ENCODE assay signal across 8 mouse cellular contexts in genomic region chr4:97868938-97869440, GRCm38 (mm10).
A peak's percentile ranks its signal among the peaks of the same experiment; 100 is the strongest.
DNase-seq lines count a peak whose midpoint lies in the region; ATAC-seq and TF ChIP-seq lines count a peak whose summit lies in the region.

No protein-coding gene starts in this region.

- intact Hi-C loops in heart, postnatal 25 days (cut with DNase I), result loop anchor here (2.0 to 5.0 kb wide), 3 partner anchors 94 to 238 kb away; no protein-coding TSS in a partner anchor

- peak; percentile 80 for ATAC-seq in Patski

- peak; percentile 85 for DNase-seq in Patski (ENCODE audit: low read depth, low spot score)
- DNase-seq in cerebellum, adult 11 months, result peak; percentile 97
- DNase-seq in frontal cortex, adult 2 months (ENCODE audit: extremely low spot score in 1 of 2, low spot score in 1 of 2), result peak; percentile 92 to 98
- DNase-seq in heart, postnatal 25 days (ENCODE audit: low spot score), result peak; percentile 94
- DNase-seq in layer of hippocampus, adult 9-10 months (ENCODE audit: low spot score), result peak; percentile 92
- peak; percentile 97 for DNase-seq in lung, adult 2 months
- DNase-seq in right cerebral cortex, postnatal 14 days, result peak; percentile 98
- no peak for DNase-seq in T-cell, adult 2 months (ENCODE audit: low spot score)

- peak; percentile 78; the same call in 1 of the 2 replicates for TF ChIP-seq POLR2A in lung, adult 2 months (IDR thresholded peaks at IDR 0.05; ENCODE audit: borderline replicate concordance, extremely low read depth, low read depth, low read length)

- WGBS in lung, adult 2 months, result 14% methylated on average over 27 of the region's 27 CpGs

- in situ Hi-C loops in Patski (cut with MboI; ENCODE audit: low pct_unique_long_range_greater_than_20kb), result no loop called here

- CTCF ChIA-PET in Patski (lab: Charles Lee), result interaction anchor here (0.8 to 1.5 kb wide), 3 partner anchors 18 to 92 kb away, joined by 3 to 4 read pairs (median 3); no protein-coding TSS in a partner anchor

- no peaks in the 10 kb centered on the region for H3K27me3 ChIP-seq in Patski

- peak overlapping the region; percentile 60 for H3K4me3 ChIP-seq in lung, adult 2 months (replicated peaks; ENCODE audit: extremely low read depth, low read depth, low read length)

- peaks cover 17% of the 10 kb centered on the region for H3K4me1 ChIP-seq in lung, adult 2 months (ENCODE audit: control insufficient read depth, insufficient read depth, low read length)

- POLR2A ChIA-PET in Patski (lab: Charles Lee), result interaction anchor here (1.0 to 1.5 kb wide), 5 partner anchors 8 to 90 kb away, joined by 3 to 5 read pairs (median 5); no protein-coding TSS in a partner anchor

- no peak for TF ChIP-seq CTCF in Patski (IDR thresholded peaks at IDR 0.05)
- TF ChIP-seq CTCF in lung, adult 2 months (IDR thresholded peaks at IDR 0.05; ENCODE audit: insufficient read depth, low read length), result no peak
